Mouse (Mus musculus) G1E (cell line): ENCODE measurements at regions not wholly inside any gene's neighbourhood (a gene's known extent, or its start where the extent isn't known, plus 50 kb on each side); places are given as distances from the start of the nearest gene placed in this dataset.

Experiments
- CTCF ChIP-seq: IDR thresholded peaks from 2 replicates; pipeline ENCODE4 v1.5.1; 2012; ENCODE audit warnings: low read depth, low read length, inconsistent platforms, mixed read lengths
- GATA1 ChIP-seq: IDR thresholded peaks from 2 replicates; pipeline ENCODE4 v1.6.1; 2012; ENCODE audit warnings: borderline replicate concordance, low read length, inconsistent platforms, mixed read lengths

DNA sequence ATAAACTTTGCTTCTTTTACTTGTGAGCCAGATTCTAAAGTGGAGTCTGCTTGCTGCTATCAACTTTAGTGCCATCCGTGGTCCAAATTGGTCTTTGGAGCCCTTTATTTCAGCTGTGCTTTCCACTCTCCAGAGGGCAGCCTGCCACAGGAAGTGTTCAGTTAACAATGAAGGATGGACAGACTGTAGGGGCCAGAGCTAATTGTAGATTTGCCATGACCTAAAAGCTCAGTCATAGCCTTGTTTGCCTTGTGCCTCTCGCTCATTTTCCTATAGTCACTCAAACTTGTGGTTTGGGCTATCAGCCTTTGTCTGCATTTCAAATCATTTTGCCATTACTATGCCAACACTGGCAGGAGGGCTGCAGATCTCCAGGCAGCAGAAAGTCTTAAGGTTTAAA is 131.8 kb upstream of the Vegfc start:
- TF ChIP-seq GATA1 (no peak), CTCF (no peak)
